Mouse (Mus musculus) limb, embryonic 15.5 days (tissue): Measurements from ENCODE around the gene Exoc8. TPM values are rescaled to one million over a fixed set of nuclear protein-coding genes. Genes with fewer than 3 reads are reported as not detected.

Source experiments
- ATAC-seq: fragments of 200-750 bp; cut with Nextera tagmentation; 2 replicates; pipeline ENCODE4 v1.8.0; 2017; ENCODE audit warnings: low read depth, moderate TSS enrichment; ENCODE audit not compliant: insufficient number of reproducible peaks, low FRiP score, low TSS enrichment
- H3K27ac ChIP-seq: fragments of 300-500 bp; sonication (generic); 2 replicates; pipeline ENCODE4 v1.5.1; 2015; ENCODE audit warnings: moderate library complexity, mild to moderate bottlenecking, inconsistent platforms
- H3K27me3 ChIP-seq: fragments of 300-500 bp; sonication (generic); 2 replicates; pipeline ENCODE4 v1.6.1; 2015; ENCODE audit warnings: inconsistent platforms
- H3K36me3 ChIP-seq: fragments of 300-500 bp; sonication (generic); 2 replicates; pipeline ENCODE4 v1.6.1; 2015; ENCODE audit warnings: inconsistent platforms
- H3K4me1 ChIP-seq: fragments of 300-500 bp; sonication (generic); 2 replicates; pipeline ENCODE4 v1.6.1; 2015; ENCODE audit warnings: inconsistent platforms
- H3K4me2 ChIP-seq: fragments of 300-500 bp; sonication (generic); 2 replicates; pipeline ENCODE4 v1.6.1; 2015; ENCODE audit warnings: mild to moderate bottlenecking, inconsistent platforms
- H3K4me3 ChIP-seq: fragments of 300-500 bp; sonication (generic); 2 replicates; pipeline ENCODE4 v1.5.1; 2015; ENCODE audit warnings: mild to moderate bottlenecking, inconsistent platforms
- H3K9ac ChIP-seq: fragments of 300-500 bp; sonication (generic); 2 replicates; pipeline ENCODE4 v1.6.1; 2015; ENCODE audit warnings: inconsistent platforms
- H3K9me3 ChIP-seq: fragments of 300-500 bp; sonication (generic); 2 replicates; pipeline ENCODE4 v1.6.1; 2016; ENCODE audit warnings: inconsistent platforms
- WGBS: fragments of 180-500 bp; shearing (Covaris S2); methylation state at CpG from one replicate; pipeline ENCODE4 v1.1.7; 2015; 5-methylcytosine and 5-hydroxymethylcytosine counted together
- polyA plus RNA-seq: library from polyadenylated mRNA; unstranded; fragments of >200 nt; fragmentation: Nextera tagmentation; extraction: Ambion mirVana; gene quantifications from 2 replicates; pipeline ENCODE4 v1.2.1, GENCODE M21; 2015

The Exoc8 gene
- polyA plus RNA-seq, 1 experiment from 2014 or later = 8.1 TPM

- H3K4me2 ChIP-seq = no peak overlapping the region
- H3K27ac ChIP-seq = 0 out of 2 replicates have a peak overlapping the region, but pooled peaks have one; percentile 57
- 67% methylated on average over 14 of the region's 14 CpGs for whole genome bisulfite sequencing
- no peaks in the 10 kb centered on the region for H3K27me3 ChIP-seq
- H3K4me1 ChIP-seq = peaks cover 48% of the 10 kb centered on the region
- no peaks in the 10 kb centered on the region for H3K9me3 ChIP-seq
- H3K36me3 ChIP-seq = 0 out of 2 replicates have a peak, but pooled peaks cover 7% of the 10 kb centered on the region
- ATAC-seq = no peak
- H3K4me3 ChIP-seq = no peak overlapping the region
- H3K9ac ChIP-seq = no peak overlapping the region
Observed at GRCm38 (mm10) chr8:124925544-124926266, 28.2 kb upstream of the Exoc8 start.

- WGBS = 80% methylated on average over 15 of the region's 15 CpGs
- Histone ChIP-seq H3K4me1 (peaks cover 43% of the 10 kb centered on the region), H3K27me3 (no peaks in the 10 kb centered on the region), H3K9ac (no peak overlapping the region), H3K4me3 (no peak overlapping the region), H3K27ac (no peak overlapping the region), H3K9me3 (no peaks in the 10 kb centered on the region), H3K36me3 (0 out of 2 replicates have a peak, but pooled peaks cover 7% of the 10 kb centered on the region), H3K4me2 (no peak overlapping the region)
- ATAC-seq = no peak
Observed at GRCm38 (mm10) chr8:124923971-124924652, 26.6 kb upstream of the Exoc8 start.

- Histone ChIP-seq H3K9me3 (no peaks in the 10 kb centered on the region), H3K27ac (no peak overlapping the region), H3K36me3 (0 out of 2 replicates have a peak, but pooled peaks cover 7% of the 10 kb centered on the region), H3K4me1 (peaks cover 50% of the 10 kb centered on the region), H3K4me3 (no peak overlapping the region), H3K9ac (no peak overlapping the region), H3K27me3 (no peaks in the 10 kb centered on the region), H3K4me2 (no peak overlapping the region)
- no peak for ATAC-seq
- 65% methylated on average over 11 of the region's 11 CpGs for WGBS
Observed at GRCm38 (mm10) chr8:124922490-124923089, 25.1 kb upstream of the Exoc8 start.

GRCm38 (mm10) chr8:124921369-124922279 lies 24.1 kb upstream of the Exoc8 start:
- WGBS = 80% methylated on average over 18 of the region's 18 CpGs
- Histone ChIP-seq H3K4me2 (no peak overlapping the region), H3K27me3 (no peaks in the 10 kb centered on the region), H3K9ac (no peak overlapping the region), H3K27ac (no peak overlapping the region), H3K4me1 (peaks cover 42% of the 10 kb centered on the region), H3K9me3 (no peaks in the 10 kb centered on the region), H3K36me3 (0 out of 2 replicates have a peak, but pooled peaks cover 7% of the 10 kb centered on the region), H3K4me3 (no peak overlapping the region)
- ATAC-seq = no peak

GRCm38 (mm10) chr8:124917741-124918484 lies 20.4 kb upstream of the Exoc8 start:
- no peak for ATAC-seq

GRCm38 (mm10) chr8:124914061-124914460 lies 16.6 kb upstream of the Exoc8 start:
- no peak for ATAC-seq
- H3K27ac ChIP-seq = no peak overlapping the region

More at GRCm38 (mm10) chr8:124917741-124918484, 20.4 kb upstream of the Exoc8 start:
- H3K4me3 ChIP-seq = no peak overlapping the region
- H3K36me3 ChIP-seq = peaks cover 28% of the 10 kb centered on the region
- no peaks in the 10 kb centered on the region for H3K27me3 ChIP-seq
- peaks cover 26% of the 10 kb centered on the region for H3K4me1 ChIP-seq
- no peak overlapping the region for H3K4me2 ChIP-seq
- no peak overlapping the region for H3K9ac ChIP-seq
- WGBS = 80% methylated on average over 18 of the region's 18 CpGs
- H3K27ac ChIP-seq = no peak overlapping the region
- no peaks in the 10 kb centered on the region for H3K9me3 ChIP-seq

GRCm38 (mm10) chr8:124911938-124912872 lies 14.7 kb upstream of the Exoc8 start:
- Histone ChIP-seq H3K9ac (no peak overlapping the region), H3K27ac (no peak overlapping the region), H3K4me3 (no peak overlapping the region), H3K4me1 (no peaks in the 10 kb centered on the region), H3K36me3 (peaks cover 77% of the 10 kb centered on the region), H3K4me2 (no peak overlapping the region), H3K9me3 (no peaks in the 10 kb centered on the region), H3K27me3 (no peaks in the 10 kb centered on the region)
- no peak for ATAC-seq
- 72% methylated on average over 17 of the region's 17 CpGs for WGBS

More at GRCm38 (mm10) chr8:124914061-124914460, 16.6 kb upstream of the Exoc8 start:
- H3K4me1 ChIP-seq = peaks cover 7% of the 10 kb centered on the region; the same call in 1 of the 2 replicates
- 97% methylated on average over 5 of the region's 5 CpGs for WGBS
- no peak overlapping the region for H3K9ac ChIP-seq
- no peaks in the 10 kb centered on the region for H3K27me3 ChIP-seq
- H3K4me2 ChIP-seq = no peak overlapping the region
- H3K36me3 ChIP-seq = peaks cover 60% of the 10 kb centered on the region
- no peaks in the 10 kb centered on the region for H3K9me3 ChIP-seq
- H3K4me3 ChIP-seq = no peak overlapping the region

- Histone ChIP-seq H3K4me2 (no peak overlapping the region), H3K9ac (no peak overlapping the region), H3K9me3 (no peaks in the 10 kb centered on the region), H3K4me3 (no peak overlapping the region), H3K27me3 (no peaks in the 10 kb centered on the region), H3K36me3 (peaks cover 90% of the 10 kb centered on the region), H3K4me1 (0 out of 2 replicates have a peak, but pooled peaks cover 2% of the 10 kb centered on the region), H3K27ac (no peak overlapping the region)
- no peak for ATAC-seq
- WGBS = 85% methylated on average over 10 of the region's 10 CpGs
Observed at GRCm38 (mm10) chr8:124910349-124910748, 12.8 kb upstream of the Exoc8 start.

- H3K27ac ChIP-seq = no peak overlapping the region
- H3K9me3 ChIP-seq = no peaks in the 10 kb centered on the region
- H3K27me3 ChIP-seq = no peaks in the 10 kb centered on the region
- no peak for ATAC-seq
- no peak overlapping the region for H3K4me3 ChIP-seq
- WGBS = 89% methylated on average over 16 of the region's 16 CpGs
- H3K36me3 ChIP-seq = peaks cover 88% of the 10 kb centered on the region
- no peak overlapping the region for H3K4me2 ChIP-seq
- H3K9ac ChIP-seq = no peak overlapping the region
- 0 out of 2 replicates have a peak, but pooled peaks cover 3% of the 10 kb centered on the region for H3K4me1 ChIP-seq
Observed at GRCm38 (mm10) chr8:124909936-124910335, 12.4 kb upstream of the Exoc8 start.

GRCm38 (mm10) chr8:124905482-124905881 lies 8.0 kb upstream of the Exoc8 start:
- Histone ChIP-seq H3K4me1 (0 out of 2 replicates have a peak, but pooled peaks cover 5% of the 10 kb centered on the region), H3K4me3 (no peak overlapping the region), H3K27me3 (no peaks in the 10 kb centered on the region), H3K27ac (no peak overlapping the region), H3K4me2 (no peak overlapping the region), H3K9me3 (no peaks in the 10 kb centered on the region), H3K36me3 (peaks cover 85% of the 10 kb centered on the region), H3K9ac (no peak overlapping the region)
- WGBS = 76% methylated on average over 2 of the region's 2 CpGs
- no peak for ATAC-seq
